Mouse (Mus musculus) stomach, embryonic 14.5 days (tissue): Measurements from ENCODE around the gene Wdr82. TPM values are rescaled to one million over a fixed set of nuclear protein-coding genes. Genes with fewer than 3 reads are reported as not detected.
A peak's percentile ranks its signal among the peaks of the same experiment; 100 is the strongest.

Experiments
- ATAC-seq: fragments of 200-750 bp; cut with Nextera tagmentation; 2 replicates; pipeline ENCODE4 v1.8.0; 2017; ENCODE audit warnings: low read depth, moderate TSS enrichment; ENCODE audit not compliant: insufficient number of reproducible peaks, insufficient read depth, low FRiP score
- H3K27ac ChIP-seq: fragments of 300-500 bp; sonication (generic); 2 replicates; pipeline ENCODE4 v1.5.1; 2014; ENCODE audit warnings: mild to moderate bottlenecking, low read length, moderate library complexity, mixed read lengths
- H3K27me3 ChIP-seq: fragments of 300-500 bp; sonication (generic); 2 replicates; pipeline ENCODE4 v1.6.1; 2014; ENCODE audit warnings: low read length, control low read depth, mixed read lengths; ENCODE audit not compliant: control insufficient read depth, insufficient read depth
- H3K36me3 ChIP-seq: fragments of 300-500 bp; sonication (generic); 2 replicates; pipeline ENCODE4 v1.6.1; 2014; ENCODE audit warnings: mild to moderate bottlenecking, control low read depth, low read length, moderate library complexity, mixed read lengths; ENCODE audit not compliant: control insufficient read depth, insufficient read depth
- H3K4me1 ChIP-seq: fragments of 300-500 bp; sonication (generic); 2 replicates; pipeline ENCODE4 v1.6.1; 2014; ENCODE audit warnings: low read length, control low read depth, mixed read lengths; ENCODE audit not compliant: control insufficient read depth, insufficient read depth
- H3K4me2 ChIP-seq: fragments of 300-500 bp; sonication (generic); replicated peaks from 2 replicates; pipeline ENCODE4 v1.6.1; 2014; ENCODE audit warnings: low read depth, low read length, control low read depth
- H3K4me3 ChIP-seq: fragments of 300-500 bp; sonication (generic); 2 replicates; pipeline ENCODE4 v1.5.1; 2014; ENCODE audit warnings: low read depth, low read length, control low read depth
- H3K9ac ChIP-seq: fragments of 300-500 bp; sonication (generic); replicated peaks from 2 replicates; pipeline ENCODE4 v1.6.1; 2014; ENCODE audit warnings: low read depth, mild to moderate bottlenecking, control low read depth, low read length, moderate library complexity, mixed read lengths
- H3K9me3 ChIP-seq: fragments of 300-500 bp; sonication (generic); 2 replicates; pipeline ENCODE4 v1.6.1; 2016; ENCODE audit warnings: low read depth, low read length, control low read depth; ENCODE audit not compliant: control insufficient read depth
- WGBS: fragments of 180-500 bp; shearing (Covaris S2); extraction: QIAGEN DNeasy Blood & Tissue Kit; methylation state at CpG from one replicate; pipeline ENCODE4 v1.1.7; 2014; 5-methylcytosine and 5-hydroxymethylcytosine counted together
- polyA plus RNA-seq: library from polyadenylated mRNA; unstranded; fragments of >200 nt; fragmentation: Nextera tagmentation; extraction: Ambion mirVana; gene quantifications from 2 replicates; pipeline ENCODE4 v1.2.1, GENCODE M21; 2014

The Wdr82 gene
- polyA plus RNA-seq, 1 experiment from 2014 or later = 31.3 TPM

DNA sequence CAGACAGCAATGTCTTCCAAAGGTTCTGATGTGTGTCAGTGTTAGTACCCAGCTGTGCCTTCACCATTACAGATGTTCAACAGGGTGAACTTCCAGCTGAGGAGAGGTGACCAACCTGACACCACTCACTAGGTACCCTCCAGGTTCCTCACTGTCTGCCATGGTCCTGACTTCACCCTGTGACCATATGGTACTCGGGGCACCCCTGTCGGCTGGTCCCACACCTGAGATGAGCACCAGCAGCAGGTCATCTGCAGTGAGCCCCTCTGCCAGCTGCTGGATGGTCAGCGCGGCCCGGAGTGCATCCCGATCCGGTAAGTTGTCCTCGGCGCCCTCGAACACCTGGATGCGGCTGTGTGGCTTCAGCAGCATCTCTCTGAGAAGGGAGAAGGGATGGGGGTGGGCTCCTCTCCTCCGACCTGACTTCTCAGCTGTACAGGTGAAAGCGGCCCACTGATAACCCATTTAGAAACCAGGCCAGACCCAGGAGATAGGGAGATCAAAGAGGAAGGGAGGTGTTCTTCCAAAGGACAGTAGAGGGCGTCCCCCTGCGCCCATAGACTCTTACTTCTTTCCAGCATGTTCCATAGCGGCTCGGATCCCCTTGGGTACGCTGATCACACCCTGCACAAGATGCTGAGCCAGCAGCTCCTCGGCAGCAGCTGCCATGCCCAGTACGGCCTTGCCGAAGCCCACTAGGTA is 13.7 kb upstream of the Wdr82 start:
- ATAC-seq = no peak
- Histone ChIP-seq H3K4me1 (no peaks in the 10 kb centered on the region), H3K4me3 (no peak overlapping the region), H3K36me3 (no peaks in the 10 kb centered on the region), H3K9me3 (no peaks in the 10 kb centered on the region), H3K9ac (no peak overlapping the region), H3K4me2 (no peak overlapping the region), H3K27ac (no peak overlapping the region), H3K27me3 (no peaks in the 10 kb centered on the region)
- 77% methylated on average over 21 of the region's 21 CpGs for WGBS

DNA sequence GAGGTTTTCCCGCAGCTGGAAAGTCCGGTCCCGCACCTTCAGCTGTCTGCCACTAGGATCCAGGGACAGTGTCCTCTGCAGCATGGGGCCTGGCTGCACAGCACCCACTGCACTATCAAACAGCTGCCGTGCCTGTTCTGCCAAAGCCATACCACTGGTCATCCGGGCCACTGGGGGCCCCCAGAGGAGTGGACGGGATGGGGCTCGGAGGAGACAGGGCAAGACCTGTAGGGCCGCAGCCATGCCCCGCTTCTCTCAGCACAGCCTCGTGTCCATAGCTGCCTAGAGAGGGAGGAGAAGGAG is 13.2 kb upstream of the Wdr82 start:
- no peak for ATAC-seq
- Histone ChIP-seq H3K4me2 (no peak overlapping the region), H3K27me3 (no peaks in the 10 kb centered on the region), H3K36me3 (no peaks in the 10 kb centered on the region), H3K9me3 (no peaks in the 10 kb centered on the region), H3K27ac (no peak overlapping the region), H3K9ac (no peak overlapping the region), H3K4me1 (no peaks in the 10 kb centered on the region), H3K4me3 (no peak overlapping the region)
- WGBS = 80% methylated on average over 10 of the region's 10 CpGs

DNA sequence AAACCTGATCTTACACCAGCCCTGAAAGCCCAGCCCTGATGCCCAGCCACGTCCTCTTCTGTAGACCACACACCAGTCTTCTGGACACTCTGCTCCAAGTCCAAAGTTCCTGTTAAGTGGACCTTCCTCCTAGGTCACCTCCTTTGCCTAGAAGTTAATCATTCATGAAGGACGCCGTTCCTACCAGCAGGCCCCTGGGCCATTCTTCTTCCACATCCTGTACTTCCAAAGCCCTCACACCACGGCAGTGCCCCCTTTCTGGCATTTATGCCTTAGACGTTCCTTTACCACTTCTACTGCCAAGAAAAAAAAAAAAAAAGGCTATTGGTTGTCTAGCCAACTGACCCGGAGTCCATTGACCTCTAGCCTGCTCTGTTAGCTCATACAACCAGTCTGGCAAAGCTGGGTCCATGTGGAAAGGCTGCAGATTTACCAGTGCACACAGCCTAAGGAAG is 12.7 kb upstream of the Wdr82 start, which contains the start of gene Glyctk:
TSS of gene Glyctk (minus strand) at position 102 of the 455 bp plus-strand sequence.
- WGBS = 74% methylated on average over 6 of the region's 6 CpGs

GRCm38 (mm10) chr9:106159237-106159636 is 11.5 kb upstream of the Wdr82 start:
- Histone ChIP-seq H3K4me1 (no peaks in the 10 kb centered on the region), H3K27ac (no peak overlapping the region), H3K9ac (no peak overlapping the region), H3K4me3 (peak overlapping the region; percentile 47; the same call in 1 of the 2 replicates), H3K9me3 (no peaks in the 10 kb centered on the region), H3K4me2 (peak overlapping the region; percentile 56), H3K27me3 (no peaks in the 10 kb centered on the region), H3K36me3 (no peaks in the 10 kb centered on the region)
- 84% methylated on average over 9 of the region's 9 CpGs for WGBS
- ATAC-seq = no peak

More for the DNA sequence above, 12.7 kb upstream of the Wdr82 start, which contains the start of gene Glyctk:
- Histone ChIP-seq H3K4me3 (no peak within 1 kb of the TSS), H3K9ac (no peak within 1 kb of the TSS), H3K4me1 (no peaks in the 10 kb centered on the region), H3K4me2 (no peak within 1 kb of the TSS), H3K27ac (no peak within 1 kb of the TSS), H3K27me3 (no peaks in the 10 kb centered on the region), H3K9me3 (no peaks in the 10 kb centered on the region), H3K36me3 (no peaks in the 10 kb centered on the region)
- ATAC-seq = no peak

- peak overlapping the region; percentile 93 for H3K27ac ChIP-seq
- no peaks in the 10 kb centered on the region for H3K4me1 ChIP-seq
- 3% methylated on average over 24 of the region's 24 CpGs for WGBS
- ATAC-seq = peak; percentile 82
- peak overlapping the region; percentile 47 for H3K4me3 ChIP-seq
- no peaks in the 10 kb centered on the region for H3K36me3 ChIP-seq
- H3K27me3 ChIP-seq = no peaks in the 10 kb centered on the region
- H3K9me3 ChIP-seq = no peaks in the 10 kb centered on the region
- peak overlapping the region; percentile 56 for H3K4me2 ChIP-seq
- peak overlapping the region; percentile 31 for H3K9ac ChIP-seq
Observed at GRCm38 (mm10) chr9:106159784-106160301, 10.9 kb upstream of the Wdr82 start.

DNA sequence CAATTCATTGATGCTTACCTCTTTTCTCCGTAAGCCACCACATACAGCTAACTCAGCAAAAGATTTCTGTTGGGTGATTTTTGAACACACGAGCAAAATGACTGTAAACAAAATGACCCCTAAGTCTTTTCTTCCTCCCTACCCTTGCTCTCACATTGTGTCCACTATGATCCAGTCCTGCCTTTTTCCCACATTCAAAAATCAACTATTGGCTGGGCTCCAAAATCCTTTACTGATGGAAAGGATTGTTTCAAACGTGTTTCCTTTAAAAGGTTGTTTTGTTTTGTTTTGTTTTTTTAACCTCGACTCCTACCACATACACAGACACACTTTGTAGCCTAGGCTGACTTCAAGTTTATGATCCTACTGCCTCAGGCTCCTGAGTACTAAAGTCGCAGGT is 10.3 kb upstream of the Wdr82 start:
- peak overlapping the region; percentile 56 for H3K4me2 ChIP-seq
- peak overlapping the region; percentile 47 for H3K4me3 ChIP-seq
- H3K9me3 ChIP-seq = no peaks in the 10 kb centered on the region
- no peaks in the 10 kb centered on the region for H3K4me1 ChIP-seq
- H3K9ac ChIP-seq = peak overlapping the region; percentile 31
- peak overlapping the region; percentile 93; the same call in 1 of the 2 replicates for H3K27ac ChIP-seq
- no peaks in the 10 kb centered on the region for H3K27me3 ChIP-seq
- ATAC-seq = no peak
- WGBS = 42% methylated on average over 5 of the region's 5 CpGs
- no peaks in the 10 kb centered on the region for H3K36me3 ChIP-seq

- no peak for ATAC-seq
- H3K4me3 ChIP-seq = no peak overlapping the region
- no peaks in the 10 kb centered on the region for H3K9me3 ChIP-seq
- H3K4me1 ChIP-seq = no peaks in the 10 kb centered on the region
- no peak overlapping the region for H3K27ac ChIP-seq
- no peaks in the 10 kb centered on the region for H3K36me3 ChIP-seq
- H3K27me3 ChIP-seq = no peaks in the 10 kb centered on the region
- H3K9ac ChIP-seq = no peak overlapping the region
- 76% methylated on average over 2 of the region's 2 CpGs for WGBS
- no peak overlapping the region for H3K4me2 ChIP-seq
Observed at GRCm38 (mm10) chr9:106166709-106167108, 4.0 kb upstream of the Wdr82 start.

DNA sequence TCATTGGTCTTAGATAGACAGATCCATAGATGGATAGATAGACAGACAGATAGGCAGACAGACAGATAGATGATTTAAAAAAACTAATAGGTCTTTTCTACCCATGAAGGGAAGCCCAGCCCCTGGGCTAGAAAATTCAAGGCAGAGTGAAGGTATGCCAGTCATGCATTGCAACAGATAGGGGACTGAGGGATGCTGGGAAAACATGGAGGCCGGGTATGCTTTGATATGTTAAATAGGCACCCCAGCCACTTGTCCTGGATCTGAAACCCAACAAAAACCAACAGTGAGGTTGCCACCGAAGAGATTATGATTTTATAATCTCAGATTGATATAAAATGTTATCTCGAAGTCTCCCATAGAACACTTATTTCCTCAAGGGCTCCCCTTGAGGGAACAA is 3.5 kb upstream of the Wdr82 start:
- ATAC-seq = no peak
- no peak overlapping the region for H3K4me2 ChIP-seq
- no peak overlapping the region for H3K27ac ChIP-seq
- H3K4me1 ChIP-seq = no peaks in the 10 kb centered on the region
- no peaks in the 10 kb centered on the region for H3K27me3 ChIP-seq
- WGBS = 69% methylated on average over 3 of the region's 3 CpGs
- H3K4me3 ChIP-seq = no peak overlapping the region
- H3K36me3 ChIP-seq = no peaks in the 10 kb centered on the region
- no peaks in the 10 kb centered on the region for H3K9me3 ChIP-seq
- no peak overlapping the region for H3K9ac ChIP-seq

- no peaks in the 10 kb centered on the region for H3K36me3 ChIP-seq
- no peak for ATAC-seq
- no peak overlapping the region for H3K27ac ChIP-seq
- H3K9ac ChIP-seq = no peak overlapping the region
- no peak overlapping the region for H3K4me2 ChIP-seq
- no peak overlapping the region for H3K4me3 ChIP-seq
- no peaks in the 10 kb centered on the region for H3K9me3 ChIP-seq
- WGBS = 47% methylated on average over 1 of the region's 1 CpGs
- no peaks in the 10 kb centered on the region for H3K27me3 ChIP-seq
- H3K4me1 ChIP-seq = no peaks in the 10 kb centered on the region
Observed at GRCm38 (mm10) chr9:106167703-106168102, 3.0 kb upstream of the Wdr82 start.
